Comparison of ENCODE assay signal across 15 mouse cellular contexts in the genomic region with DNA sequence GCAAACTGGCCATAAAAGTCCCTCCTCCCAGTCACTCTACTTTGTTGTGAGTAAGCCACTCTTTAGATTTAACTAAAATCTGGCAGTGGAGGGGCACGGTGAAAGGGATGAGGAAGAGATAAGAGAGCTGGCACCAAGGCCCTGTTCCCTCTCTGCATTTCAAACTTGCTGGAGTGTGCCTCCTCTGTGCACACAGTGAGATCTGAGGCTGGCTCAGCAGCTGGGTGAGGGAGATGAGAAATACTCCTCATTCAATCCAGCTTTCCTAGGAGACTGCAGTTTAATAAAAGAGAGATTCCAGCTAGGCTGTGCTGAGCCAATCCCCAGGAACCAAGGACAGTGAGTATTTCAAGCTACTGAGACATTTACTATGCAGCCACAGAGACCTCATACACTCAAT. TPM values are rescaled to one million over a fixed set of nuclear protein-coding genes. Genes with fewer than 3 reads are reported as not detected.
DNase-seq lines count a peak whose midpoint lies in the region; ATAC-seq and TF ChIP-seq lines count a peak whose summit lies in the region.
"Had no signal": no experiment of that assay in that cellular context is flagged by ENCODE, and none has a peak within 500 bp of the region (broad histone marks: within the 10 kb centered on the region; RNA-seq: fewer than 3 reads in every experiment).

No protein-coding gene starts in this region.

- H3K36me3 ChIP-seq in liver, embryonic 12.5 days: peaks cover 14% of the 10 kb centered on the region
- peaks cover 50% of the 10 kb centered on the region for H3K36me3 ChIP-seq in E14TG2a.4 (ENCODE audit: insufficient read depth, low read length)
- H3K36me3 ChIP-seq in hindbrain, embryonic 16.5 days (ENCODE audit: control insufficient read depth, insufficient read depth, low read length): no peaks in the 10 kb centered on the region

- H3K9ac ChIP-seq in liver, embryonic 12.5 days: no peak overlapping the region
- no peak overlapping the region for H3K9ac ChIP-seq in hindbrain, embryonic 16.5 days (ENCODE audit: low read depth, low read length)
- H3K9ac ChIP-seq: limb, embryonic 12.5 days had no signal

- H3K4me2 ChIP-seq in liver, embryonic 12.5 days: 0 out of 2 replicates have a peak overlapping the region, but pooled peaks have one; percentile 8
- no peak overlapping the region for H3K4me2 ChIP-seq in hindbrain, embryonic 16.5 days (ENCODE audit: low read length)
- H3K4me2 ChIP-seq: limb, embryonic 12.5 days had no signal

- 5% methylated on average over 1 of the region's 1 CpGs for WGBS in liver, embryonic 12.5 days (ENCODE audit: insufficient replicate concordance)
- WGBS in hindbrain, embryonic 16.5 days: 55% methylated on average over 1 of the region's 1 CpGs

- peak; percentile 60 for ATAC-seq in frontal cortex, adult (ENCODE audit: low TSS enrichment)
- no peak for ATAC-seq in liver, embryonic 12.5 days
- ATAC-seq in hindbrain, embryonic 16.5 days: peak; percentile 76

- no peaks in the 10 kb centered on the region for H3K9me3 ChIP-seq in liver, embryonic 12.5 days (replicated peaks)
- H3K9me3 ChIP-seq in E14TG2a.4 (ENCODE audit: low read length): peaks cover 61% of the 10 kb centered on the region
- no peaks in the 10 kb centered on the region for H3K9me3 ChIP-seq in hindbrain, embryonic 16.5 days (ENCODE audit: control insufficient read depth, low read length)
- H3K9me3 ChIP-seq: G1E; limb, embryonic 12.5 days had no signal

- no peak for DNase-seq in frontal cortex, adult 2 months (ENCODE audit: extremely low spot score in 1 of 2, low spot score in 1 of 2)
- no peak for DNase-seq in liver
- DNase-seq in embryo, embryonic 9.5 days (ENCODE audit: extremely low spot score): no peak
- DNase-seq in cerebellum, adult 9-11 months: no peak
- DNase-seq: cerebellum, adult 11-12 months; kidney, adult 11 months; kidney, postnatal 36 days; lung, postnatal 10 days; thymus, postnatal 25 days had no signal

- no peak overlapping the region for H3K4me3 ChIP-seq in liver, embryonic 12.5 days
- 0 out of 2 replicates have a peak overlapping the region, but pooled peaks have one; percentile 14 for H3K4me3 ChIP-seq in E14TG2a.4 (replicated peaks; ENCODE audit: low read length)
- no peak overlapping the region for H3K4me3 ChIP-seq in hindbrain, embryonic 16.5 days (ENCODE audit: low read length)
- H3K4me3 ChIP-seq: limb, embryonic 12.5 days had no signal

- H3K4me1 ChIP-seq in liver, embryonic 12.5 days: peaks cover 25% of the 10 kb centered on the region
- H3K4me1 ChIP-seq in E14TG2a.4 (replicated peaks; ENCODE audit: low read depth, low read length): no peaks in the 10 kb centered on the region; the same call in 1 of the 2 replicates
- peaks cover 10% of the 10 kb centered on the region for H3K4me1 ChIP-seq in hindbrain, embryonic 16.5 days (ENCODE audit: control insufficient read depth, insufficient read depth, low read depth, low read length)
- H3K4me1 ChIP-seq: limb, embryonic 12.5 days had no signal

- no peak for TF ChIP-seq CTCF in E14TG2a.4 (conservative IDR thresholded peaks at IDR 0.05; ENCODE audit: low read length)

- H3K27ac ChIP-seq in liver, embryonic 12.5 days: no peak overlapping the region
- no peak overlapping the region for H3K27ac ChIP-seq in hindbrain, embryonic 16.5 days (ENCODE audit: low read depth, low read length)
- H3K27ac ChIP-seq: limb, embryonic 12.5 days had no signal

- no peaks in the 10 kb centered on the region for H3K27me3 ChIP-seq in liver, embryonic 12.5 days (replicated peaks)
- no peaks in the 10 kb centered on the region for H3K27me3 ChIP-seq in E14TG2a.4 (ENCODE audit: insufficient read depth, low read length)
- H3K27me3 ChIP-seq in hindbrain, embryonic 16.5 days (replicated peaks; ENCODE audit: control insufficient read depth, insufficient read depth, low read length): no peaks in the 10 kb centered on the region
- H3K27me3 ChIP-seq: limb, embryonic 12.5 days had no signal

RNA-seq across cellular contexts. Expression of a gene that starts 26.4 kb away (rescaled TPM):
- polyA plus RNA-seq in frontal cortex, adult 2 months (2012; rRNA removed): 7.5 and 7.6 TPM in 2 replicates
- polyA plus RNA-seq in liver, embryonic 12.5 days (2016; fragmentation: Nextera tagmentation; extraction: Ambion mirVana): 242 and 258 TPM in 2 replicates
- polyA plus RNA-seq in hindbrain, embryonic 16.5 days (2015; fragmentation: Nextera tagmentation; extraction: Ambion mirVana): 32.8 and 40.2 TPM in 2 replicates

RNA-seq across cellular contexts. Expression of a gene that starts 42.3 kb away (rescaled TPM):
- polyA plus RNA-seq in frontal cortex, adult 2 months (2012; rRNA removed): 9.8 TPM in 2 replicates
- polyA plus RNA-seq in liver, embryonic 12.5 days (2016; fragmentation: Nextera tagmentation; extraction: Ambion mirVana): 86.0 and 93.2 TPM in 2 replicates
- 15.8 and 17.3 TPM in 2 replicates for polyA plus RNA-seq in hindbrain, embryonic 16.5 days (2015; fragmentation: Nextera tagmentation; extraction: Ambion mirVana)
